28 mouse cellular contexts compared by ENCODE assay signal in the genomic region with DNA sequence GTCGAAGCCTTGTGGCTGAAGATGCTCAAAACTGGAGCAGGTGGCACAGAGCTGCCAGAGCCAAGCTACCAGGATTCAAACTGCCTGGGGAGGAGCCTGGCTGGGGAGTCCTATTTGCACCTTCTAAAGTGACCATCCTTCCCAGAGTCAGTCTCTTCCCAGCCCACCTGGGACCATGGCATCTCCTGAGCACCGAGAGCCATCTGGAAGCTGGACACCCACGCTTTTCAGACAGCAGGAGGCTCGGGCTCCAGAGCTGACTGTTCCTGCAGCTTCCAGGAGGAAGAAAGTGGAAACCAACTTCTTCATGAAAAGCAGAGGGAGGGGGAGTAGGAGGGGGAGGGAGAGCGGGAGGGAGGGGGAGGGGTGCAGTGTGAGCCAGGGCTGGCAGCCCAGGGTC. TPM values are rescaled to one million over a fixed set of nuclear protein-coding genes. Genes with fewer than 3 reads are reported as not detected.
DNase-seq lines count a peak whose midpoint lies in the region; ATAC-seq and TF ChIP-seq lines count a peak whose summit lies in the region.
"Had no signal": no experiment of that assay in that cellular context is flagged by ENCODE, and none has a peak within 500 bp of the region (broad histone marks: within the 10 kb centered on the region; RNA-seq: fewer than 3 reads in every experiment).

No protein-coding gene starts in this region.

- no peaks in the 10 kb centered on the region for H3K27me3 ChIP-seq in liver, postnatal 0 days (ENCODE audit: insufficient read depth, low read length)
- H3K27me3 ChIP-seq: kidney, embryonic 15.5 days had no signal

- DNase-seq in frontal cortex, postnatal 25 days (ENCODE audit: low spot score in 2 of 2), result no peak
- peak; percentile 48 to 62 for DNase-seq in left cerebral cortex, adult 2 months (ENCODE audit: extremely low spot score in 1 of 2, low spot score in 2 of 2)
- DNase-seq in left cerebral cortex, postnatal 4 days, result no peak
- DNase-seq in layer of hippocampus, adult 9-11 months, result peak; percentile 65
- peak; percentile 34 for DNase-seq in right cerebral cortex, postnatal 14 days
- no peak for DNase-seq in liver, postnatal 0 days
- DNase-seq: adrenal gland, postnatal 10 days; cerebellum, adult 11 months; cerebellum, postnatal 10 days; gastrocnemius, postnatal 10 days; heart, postnatal 14 days; kidney, adult 18-20 months; kidney, postnatal 25 days; lung, adult 18-20 months; lung, postnatal 4 days; midbrain, embryonic 14.5 days; thymus, adult 2 months; thymus, postnatal 4 days had no signal

- TF ChIP-seq CTCF in left cerebral cortex, adult 2 months (IDR thresholded peaks at IDR 0.05), result no peak
- no peak for TF ChIP-seq CTCF in liver, postnatal 0 days (IDR thresholded peaks at IDR 0.05; ENCODE audit: low read depth)

- no peak overlapping the region for H3K9ac ChIP-seq in liver, postnatal 0 days (replicated peaks)
- H3K9ac ChIP-seq: kidney, embryonic 15.5 days; liver, embryonic 12.5 days had no signal

- H3K4me2 ChIP-seq in liver, postnatal 0 days (ENCODE audit: low read depth, low read length), result no peak overlapping the region
- H3K4me2 ChIP-seq: kidney, embryonic 15.5 days; liver, embryonic 12.5 days had no signal

- 0 out of 2 replicates have a peak overlapping the region, but pooled peaks have one; percentile 16 for H3K4me3 ChIP-seq in left cerebral cortex, adult 2 months
- H3K4me3 ChIP-seq in liver, postnatal 0 days (ENCODE audit: low read depth, low read length), result no peak overlapping the region
- H3K4me3 ChIP-seq: kidney, embryonic 15.5 days; liver, embryonic 12.5 days had no signal

- peak overlapping the region; percentile 83 for H3K27ac ChIP-seq in left cerebral cortex, adult 2 months
- no peak overlapping the region for H3K27ac ChIP-seq in liver, postnatal 0 days (ENCODE audit: low read depth)
- H3K27ac ChIP-seq: kidney, embryonic 15.5 days; liver, embryonic 12.5 days had no signal

- TF ChIP-seq EP300 in liver, postnatal 0 days (IDR thresholded peaks at IDR 0.05; ENCODE audit: low read depth), result no peak

- no peaks in the 10 kb centered on the region for H3K9me3 ChIP-seq in liver, postnatal 0 days (ENCODE audit: low read length)
- H3K9me3 ChIP-seq: kidney, embryonic 15.5 days; liver, embryonic 12.5 days had no signal

- no peaks in the 10 kb centered on the region for H3K36me3 ChIP-seq in liver, postnatal 0 days (replicated peaks; ENCODE audit: insufficient read depth, low read length)
- H3K36me3 ChIP-seq: kidney, embryonic 15.5 days; liver, embryonic 12.5 days had no signal

- ATAC-seq in frontal cortex, adult (ENCODE audit: low TSS enrichment), result peak; percentile 66
- ATAC-seq in liver, postnatal 0 days, result no peak
- ATAC-seq in megakaryocyte progenitor cell, adult 5-6 weeks (replicated peaks; ENCODE audit: poor library complexity), result no peak
- ATAC-seq: forebrain, embryonic 14.5 days; hindbrain, embryonic 16.5 days; liver, embryonic 12.5 days; lung, postnatal 0 days; Patski had no signal

- H3K4me1 ChIP-seq in liver, postnatal 0 days (ENCODE audit: insufficient read depth), result no peaks in the 10 kb centered on the region
- H3K4me1 ChIP-seq: liver, embryonic 12.5 days had no signal

- WGBS in liver, postnatal 0 days (ENCODE audit: insufficient replicate concordance), result 64% methylated on average over 5 of the region's 5 CpGs

- intact Hi-C loops in left cerebral cortex, adult 2 months (cut with DNase I), result loop anchor here (1.0 to 2.0 kb wide), 2 partner anchors 15 to 43 kb away; no protein-coding TSS in a partner anchor
- intact Hi-C loops in left cerebral cortex, postnatal 4 days (cut with DNase I), result no loop called here

RNA-seq across cellular contexts. Expression of a gene that starts 17.7 kb away (rescaled TPM):
- 100 to 1,000 TPM; 166 to 167 TPM for total RNA-seq in left cerebral cortex, adult 2 months (2021)
- 10 to 100 TPM; 86.3 to 98.1 TPM for total RNA-seq in left cerebral cortex, postnatal 4 days (2021)
- polyA plus RNA-seq in liver, postnatal 0 days (2015; fragmentation: Nextera tagmentation; extraction: Ambion mirVana), result 0.02 and 0.07 TPM in 2 replicates
- not detected in 2 replicates for total RNA-seq in megakaryocyte progenitor cell, adult 5-6 weeks (2015)
- total RNA-seq in megakaryocyte progenitor cell, adult 5-6 weeks (2017), result not detected in 2 replicates
- total RNA-seq: megakaryocyte-erythroid progenitor cell, adult 5-6 weeks; MEL had no signal
- polyA plus RNA-seq: Patski had no signal

Comparison
In these comparisons a context has a peak if more than half of its experiments do, and no peak if none do; other contexts are left out.
1. DNase-seq: peak in left cerebral cortex, adult 2 months (2 of 2), layer of hippocampus, adult 9-11 months (single experiment) and right cerebral cortex, postnatal 14 days (single experiment); none in frontal cortex, postnatal 25 days (0 of 2), left cerebral cortex, postnatal 4 days (single experiment) and liver, postnatal 0 days (single experiment).
2. RNA of a gene that starts 17.7 kb away (total RNA-seq): 166 to 167 TPM in left cerebral cortex, adult 2 months and 86.3 to 98.1 TPM in left cerebral cortex, postnatal 4 days; not detected in megakaryocyte progenitor cell, adult 5-6 weeks; every median in the first group is over 10 times any median in the second.